8 mouse cellular contexts compared by ENCODE assay signal in genomic region chr11:70220731-70221602, GRCm38 (mm10). TPM values are rescaled to one million over a fixed set of nuclear protein-coding genes. Genes with fewer than 3 reads are reported as not detected.
A peak's percentile ranks its signal among the peaks of the same experiment; 100 is the strongest.
DNase-seq lines count a peak whose midpoint lies in the region; TF ChIP-seq lines count a peak whose summit lies in the region.

TSS of gene Slc16a13 (minus strand) at chr11:70221064.

- peak; percentile 100 for TF ChIP-seq POLR2A in cortical plate, adult 2 months (IDR thresholded peaks at IDR 0.05; ENCODE audit: extremely low read depth, insufficient read depth, low read length)

- H3K27ac ChIP-seq in cortical plate, adult 2 months (ENCODE audit: insufficient read depth, low read length), result peak within 1 kb of the TSS; percentile 49
- H3K27ac ChIP-seq in left cerebral cortex, adult 2 months, result peak within 1 kb of the TSS; percentile 93
- H3K27ac ChIP-seq in macrophage, result peak within 1 kb of the TSS; percentile 95

- 0 out of 2 replicates have a peak, but pooled peaks cover 9% of the 10 kb centered on the region for H3K36me3 ChIP-seq in macrophage (ENCODE audit: inconsistent target)

- 1% methylated on average over 28 of the region's 28 CpGs for WGBS in macrophage (ENCODE audit: missing documents)

- no peaks in the 10 kb centered on the region for H3K4me1 ChIP-seq in cortical plate, adult 2 months (ENCODE audit: control insufficient read depth, insufficient read depth, low read length)

- intact Hi-C loops in left cerebral cortex, adult 2 months (cut with DNase I), result no loop called here

- H3K79me2 ChIP-seq in macrophage (ENCODE audit: inconsistent target), result peaks cover 19% of the 10 kb centered on the region

- peak; percentile 98 for DNase-seq in adipocyte (ENCODE audit: low spot score)
- DNase-seq in gastrocnemius, adult 8-10 months (ENCODE audit: low spot score in 2 of 2), result peak; percentile 67 to 80
- DNase-seq in hindlimb bud, embryonic 11.5 days (ENCODE audit: extremely low spot score, low read depth, low spot score), result peak; percentile 92
- peak; percentile 90 to 92 for DNase-seq in left cerebral cortex, adult 2 months (ENCODE audit: extremely low spot score in 1 of 2, low spot score in 2 of 2)
- DNase-seq in right cerebral cortex, adult 18-20 months, result peak; percentile 96
- peak; percentile 74 for DNase-seq in urinary bladder, adult 2 months (ENCODE audit: low spot score)

- H3K4me3 ChIP-seq in cortical plate, adult 2 months (ENCODE audit: insufficient read depth, low read length), result peak within 1 kb of the TSS; percentile 52
- peak within 1 kb of the TSS; percentile 76 for H3K4me3 ChIP-seq in left cerebral cortex, adult 2 months
- peak within 1 kb of the TSS; percentile 93 for H3K4me3 ChIP-seq in macrophage (ENCODE audit: inconsistent target)

- no peak for TF ChIP-seq CTCF in cortical plate, adult 2 months (IDR thresholded peaks at IDR 0.05; ENCODE audit: extremely low read depth, insufficient read depth, low read length)
- no peak for TF ChIP-seq CTCF in left cerebral cortex, adult 2 months (IDR thresholded peaks at IDR 0.05)

RNA-seq across cellular contexts. Expression of gene Slc16a13, which starts in this region (rescaled TPM):
- polyA plus RNA-seq in cortical plate, adult 2 months (2012; rRNA removed), result 6.2 and 6.3 TPM in 2 replicates
- under 1 TPM; 0.13 to 0.89 (median 0.35) TPM for total RNA-seq in gastrocnemius, adult 8-10 months (2022)
- 10 to 100 TPM in 1 of 2 experiments, 1 to 10 TPM in 1; 7.5 to 10.5 TPM for total RNA-seq in left cerebral cortex, adult 2 months (2021)
- total RNA-seq in macrophage (2018; cell fraction: chromatin; rRNA removed), result 10 to 100 TPM in 8 of 26 experiments, 1 to 10 TPM in 17, not detected in 1; 1.1 to 13.1 (median 5.3) TPM
- 10 to 100 TPM in 11 of 26 experiments, 1 to 10 TPM in 15; 5.0 to 15.5 (median 9.5) TPM for total RNA-seq in macrophage (2018; cell fraction: cytosol; rRNA removed)
- 10 to 100 TPM in 13 of 26 experiments, 1 to 10 TPM in 13; 2.6 to 21.5 (median 10.2) TPM for total RNA-seq in macrophage (2018; cell fraction: nucleus; rRNA removed)
- polyA plus RNA-seq in macrophage (2018), result 7.4 to 12.5 TPM (median 10.7 TPM) in 3 replicates
- polyA plus RNA-seq in urinary bladder, adult 2 months (2012; rRNA removed), result 7.0 and 8.5 TPM in 2 replicates

Comparison
In these comparisons a context has a peak if more than half of its experiments do, and no peak if none do; other contexts are left out.
1. Peak in every context shown above with its lines: DNase-seq, H3K4me3 ChIP-seq and H3K27ac ChIP-seq.
2. RNA of gene Slc16a13 (total RNA-seq): 7.5 to 10.5 TPM in left cerebral cortex, adult 2 months; 0.13 to 0.89 TPM in gastrocnemius, adult 8-10 months; every median in the first group is over 4 times any median in the second.
3. Peak in DNase-seq in gastrocnemius, adult 8-10 months; RNA of the gene not detected or under 1 TPM.